Comparison of ENCODE assay signal across 12 mouse cellular contexts in genomic region chr11:72535519-72535918, GRCm38 (mm10). TPM values are rescaled to one million over a fixed set of nuclear protein-coding genes. Genes with fewer than 3 reads are reported as not detected.
A peak's percentile ranks its signal among the peaks of the same experiment; 100 is the strongest.
DNase-seq lines count a peak whose midpoint lies in the region; ATAC-seq and TF ChIP-seq lines count a peak whose summit lies in the region.
"Had no signal": no experiment of that assay in that cellular context is flagged by ENCODE, and none has a peak within 500 bp of the region (broad histone marks: within the 10 kb centered on the region; RNA-seq: fewer than 3 reads in every experiment).

No protein-coding gene starts in this region.

- no peak overlapping the region for H3K4me3 ChIP-seq in limb, embryonic 11.5 days (ENCODE audit: low read depth, low read length)
- H3K4me3 ChIP-seq in limb, embryonic 10.5 days = no peak overlapping the region
- H3K4me3 ChIP-seq: hindbrain, embryonic 12.5 days; limb, embryonic 13.5 days; neural tube, embryonic 12.5 days had no signal

- no peaks in the 10 kb centered on the region for H3K27me3 ChIP-seq in limb, embryonic 11.5 days (ENCODE audit: control insufficient read depth, insufficient read depth, low read length)
- H3K27me3 ChIP-seq in limb, embryonic 10.5 days (ENCODE audit: low read depth, poor library complexity, severe bottlenecking) = no peaks in the 10 kb centered on the region
- no peaks in the 10 kb centered on the region for H3K27me3 ChIP-seq in splenic B cell, adult 2 months (ENCODE audit: control insufficient read depth, insufficient read depth, low read length, poor library complexity, severe bottlenecking)
- H3K27me3 ChIP-seq: hindbrain, embryonic 12.5 days; limb, embryonic 13.5 days; neural tube, embryonic 12.5 days had no signal

- no peak for ATAC-seq in CD4-positive, CD25-positive, alpha-beta regulatory T cell, adult 4 months
- no peak for ATAC-seq in limb, embryonic 11.5 days (ENCODE audit: insufficient number of reproducible peaks, low FRiP score, low TSS enrichment, low read depth)
- ATAC-seq: forebrain, embryonic 16.5 days had no signal

- H3K9me3 ChIP-seq in limb, embryonic 11.5 days (ENCODE audit: control insufficient read depth, low read length) = no peaks in the 10 kb centered on the region
- H3K9me3 ChIP-seq in limb, embryonic 10.5 days (replicated peaks) = no peaks in the 10 kb centered on the region
- H3K9me3 ChIP-seq: limb, embryonic 13.5 days; neural tube, embryonic 12.5 days had no signal

- H3K9ac ChIP-seq in limb, embryonic 11.5 days (ENCODE audit: low read length) = no peak overlapping the region
- H3K9ac ChIP-seq: hindbrain, embryonic 12.5 days; limb, embryonic 13.5 days; neural tube, embryonic 12.5 days had no signal

- 76% methylated on average over 3 of the region's 3 CpGs for WGBS in limb, embryonic 11.5 days
- 79% methylated on average over 3 of the region's 3 CpGs for WGBS in limb, embryonic 10.5 days

- H3K4me2 ChIP-seq in limb, embryonic 11.5 days (ENCODE audit: low read depth, severe bottlenecking) = no peak overlapping the region
- H3K4me2 ChIP-seq: hindbrain, embryonic 12.5 days; limb, embryonic 13.5 days; neural tube, embryonic 12.5 days had no signal

- TF ChIP-seq CTCF in brain, embryonic 14.5 days (IDR thresholded peaks at IDR 0.05; ENCODE audit: borderline replicate concordance, extremely low read depth, insufficient read depth, insufficient read length) = peak; percentile 53; the same call in 1 of the 2 replicates

- TF ChIP-seq POLR2A in brain, embryonic 14.5 days (IDR thresholded peaks at IDR 0.05; ENCODE audit: borderline replicate concordance, extremely low read depth, insufficient read depth, insufficient read length, poor library complexity, severe bottlenecking) = no peak

- H3K27ac ChIP-seq in limb, embryonic 11.5 days (replicated peaks; ENCODE audit: low read depth, low read length) = no peak overlapping the region
- no peak overlapping the region for H3K27ac ChIP-seq in limb, embryonic 10.5 days
- H3K27ac ChIP-seq: hindbrain, embryonic 12.5 days; limb, embryonic 13.5 days; neural tube, embryonic 12.5 days had no signal

- H3K36me3 ChIP-seq in limb, embryonic 11.5 days (ENCODE audit: control insufficient read depth, insufficient read depth, low read length) = no peaks in the 10 kb centered on the region
- no peaks in the 10 kb centered on the region for H3K36me3 ChIP-seq in limb, embryonic 10.5 days
- no peaks in the 10 kb centered on the region for H3K36me3 ChIP-seq in splenic B cell, adult 2 months (ENCODE audit: control insufficient read depth, insufficient read depth, low read length, poor library complexity, severe bottlenecking)
- H3K36me3 ChIP-seq: hindbrain, embryonic 12.5 days; limb, embryonic 13.5 days; neural tube, embryonic 12.5 days had no signal

- H3K4me1 ChIP-seq in limb, embryonic 11.5 days (ENCODE audit: control insufficient read depth, insufficient read depth, low read length) = no peaks in the 10 kb centered on the region
- peaks cover 10% of the 10 kb centered on the region for H3K4me1 ChIP-seq in limb, embryonic 10.5 days
- H3K4me1 ChIP-seq: limb, embryonic 13.5 days; neural tube, embryonic 12.5 days had no signal

- DNase-seq in CD4-positive, CD25-positive, alpha-beta regulatory T cell, adult 2 months (ENCODE audit: low read depth, low spot score) = peak; percentile 42
- DNase-seq in limb, embryonic 11.5 days (ENCODE audit: low spot score) = peak; percentile 39
- DNase-seq in limb, embryonic 10.5 days (ENCODE audit: low spot score) = no peak
- DNase-seq in brain, embryonic 14.5 days (ENCODE audit: low read depth) = no peak
- DNase-seq in splenic B cell, adult 2 months (ENCODE audit: low read depth, low spot score) = peak; percentile 61
- no peak for DNase-seq in adrenal gland, adult 8-10 months
- no peak for DNase-seq in heart, adult 18-20 months

RNA-seq across cellular contexts. Expression of gene Spns3, which starts 14.8 kb away (rescaled TPM):
- polyA plus RNA-seq in CD4-positive, CD25-positive, alpha-beta regulatory T cell, adult 4 months (2017; shearing (Covaris generic)) = 1 to 10 TPM in 1 of 2 experiments, under 1 TPM in 1; 0.86 to 1.6 TPM
- polyA plus RNA-seq in limb, embryonic 11.5 days (2014; fragmentation: Nextera tagmentation; extraction: Ambion mirVana) = 0.07 TPM in 1 of 2 replicates, not detected in the other
- polyA plus RNA-seq in limb, embryonic 10.5 days (2016; fragmentation: Nextera tagmentation; extraction: Ambion mirVana) = 0.15 TPM in 1 of 2 replicates, not detected in the other
- 0.08 and 0.19 TPM in 2 replicates for polyA plus RNA-seq in brain, embryonic 14.5 days (2012; rRNA removed)
- total RNA-seq in adrenal gland, adult 8-10 months (2022) = under 1 TPM in 3 of 4 experiments, not detected in 1; 0.12 to 0.25 (median 0.19) TPM
- total RNA-seq in heart, adult 18-20 months (2021) = not detected
- polyA plus RNA-seq: forebrain, embryonic 16.5 days; neural tube, embryonic 12.5 days had no signal

RNA-seq across cellular contexts. Expression of gene Spns2, which starts 45.8 kb away (rescaled TPM):
- not detected for polyA plus RNA-seq in CD4-positive, CD25-positive, alpha-beta regulatory T cell, adult 4 months (2017; shearing (Covaris generic))
- 1.9 and 2.1 TPM in 2 replicates for polyA plus RNA-seq in limb, embryonic 11.5 days (2014; fragmentation: Nextera tagmentation; extraction: Ambion mirVana)
- 2.8 and 3.0 TPM in 2 replicates for polyA plus RNA-seq in limb, embryonic 10.5 days (2016; fragmentation: Nextera tagmentation; extraction: Ambion mirVana)
- 46.0 and 49.0 TPM in 2 replicates for polyA plus RNA-seq in brain, embryonic 14.5 days (2012; rRNA removed)
- total RNA-seq in adrenal gland, adult 8-10 months (2022) = 1 to 10 TPM; 2.5 to 5.0 (median 4.0) TPM
- total RNA-seq in heart, adult 18-20 months (2021) = 1 to 10 TPM; 6.3 to 9.0 TPM

Comparison
In these comparisons a context has a peak if more than half of its experiments do, and no peak if none do; other contexts are left out.
1. DNase-seq: peak in CD4-positive, CD25-positive, alpha-beta regulatory T cell, adult 2 months (single experiment), limb, embryonic 11.5 days (single experiment) and splenic B cell, adult 2 months (single experiment); none in limb, embryonic 10.5 days (single experiment), brain, embryonic 14.5 days (single experiment), adrenal gland, adult 8-10 months (single experiment) and heart, adult 18-20 months (0 of 2).
2. RNA of gene Spns2, which starts 45.8 kb away (polyA plus RNA-seq): 46.0 to 49.0 TPM in brain, embryonic 14.5 days; 2.8 to 3.0 TPM in limb, embryonic 10.5 days, 1.9 to 2.1 TPM in limb, embryonic 11.5 days and not detected in CD4-positive, CD25-positive, alpha-beta regulatory T cell, adult 4 months; every median in the first group is over 10 times any median in the second.